In the genomic region with DNA sequence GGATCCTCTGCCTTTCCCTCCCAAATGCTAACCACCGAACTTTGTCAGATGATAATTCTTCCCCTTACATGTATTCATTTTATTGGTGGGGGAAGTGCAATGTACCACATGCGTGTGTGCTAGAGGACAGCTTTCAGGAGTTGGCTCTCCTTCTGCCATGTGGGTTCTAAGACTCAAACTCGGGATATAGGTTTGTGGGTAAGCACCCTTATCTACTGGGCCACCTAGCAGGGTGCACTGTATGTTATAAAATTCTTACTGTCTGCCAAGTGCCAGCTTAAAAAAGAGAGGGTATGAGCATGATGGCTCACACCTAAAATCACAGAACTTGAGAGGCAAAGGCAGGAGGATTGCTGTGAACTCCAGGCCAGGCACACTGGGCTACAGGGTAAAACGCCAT, we compare ENCODE assay signal across 17 mouse cellular contexts. TPM values are rescaled to one million over a fixed set of nuclear protein-coding genes. Genes with fewer than 3 reads are reported as not detected.
"Had no signal": no experiment of that assay in that cellular context is flagged by ENCODE, and none has a peak within 500 bp of the region (broad histone marks: within the 10 kb centered on the region; RNA-seq: fewer than 3 reads in every experiment).

No protein-coding gene starts in this region.

- H3K27me3 ChIP-seq: limb, embryonic 13.5 days had no signal

- H3K27ac ChIP-seq: layer of hippocampus, adult 2 months; limb, embryonic 13.5 days; midbrain, embryonic 10.5 days; neural tube, embryonic 15.5 days; stomach, postnatal 0 days had no signal

- DNase-seq: kidney, postnatal 10 days; kidney, postnatal 4 days; left cerebral cortex, postnatal 4 days; lung, adult 18-20 months; midbrain, embryonic 14.5 days; thymus, postnatal 4 days had no signal

- H3K4me3 ChIP-seq: layer of hippocampus, adult 2 months; limb, embryonic 13.5 days; midbrain, embryonic 10.5 days; myocyte; neural tube, embryonic 15.5 days had no signal

- H3K36me3 ChIP-seq: limb, embryonic 13.5 days; midbrain, embryonic 10.5 days; neural tube, embryonic 15.5 days had no signal

- H3K4me1 ChIP-seq: limb, embryonic 13.5 days; midbrain, embryonic 10.5 days; neural tube, embryonic 15.5 days had no signal

- H3K9ac ChIP-seq: limb, embryonic 13.5 days; neural tube, embryonic 15.5 days had no signal

- H3K9me3 ChIP-seq: neural tube, embryonic 15.5 days had no signal

- H3K4me2 ChIP-seq: limb, embryonic 13.5 days; neural tube, embryonic 15.5 days had no signal

RNA-seq across cellular contexts. Expression of gene Hemgn, which starts 14.5 kb away (rescaled TPM):
- total RNA-seq: layer of hippocampus, adult 2 months; layer of hippocampus, postnatal 10 days; left cerebral cortex, postnatal 10 days; left cerebral cortex, postnatal 4 days had no signal
- polyA plus RNA-seq: myocyte had no signal

RNA-seq across cellular contexts. Expression of gene Foxe1, which starts 55.4 kb away (rescaled TPM):
- total RNA-seq: layer of hippocampus, adult 2 months; layer of hippocampus, postnatal 10 days; left cerebral cortex, postnatal 10 days; left cerebral cortex, postnatal 4 days had no signal
- polyA plus RNA-seq: kidney, embryonic 14.5 days; limb, embryonic 13.5 days; lung, embryonic 16.5 days; midbrain, embryonic 14.5 days; myocyte; neural tube, embryonic 11.5 days; neural tube, embryonic 15.5 days had no signal
